ENCODE assay signal across 8 mouse cellular contexts in genomic region chr10:128302785-128303125, GRCm38 (mm10). TPM values are rescaled to one million over a fixed set of nuclear protein-coding genes. Genes with fewer than 3 reads are reported as not detected.
DNase-seq lines count a peak whose midpoint lies in the region; ATAC-seq and TF ChIP-seq lines count a peak whose summit lies in the region.

No protein-coding gene starts in this region.

- no peaks in the 10 kb centered on the region for H3K9me3 ChIP-seq in liver, embryonic 16.5 days (replicated peaks; ENCODE audit: control insufficient read depth, low read length)

- H3K27ac ChIP-seq in cerebellum, adult 2 months (ENCODE audit: insufficient read depth, low read length), result peak overlapping the region; percentile 92
- peak overlapping the region; percentile 54 for H3K27ac ChIP-seq in thymus, adult 2 months (ENCODE audit: control insufficient read depth, insufficient read depth, low read length)
- H3K27ac ChIP-seq in liver, embryonic 16.5 days (ENCODE audit: low read length), result peak overlapping the region; percentile 91

- under 1% methylated on average over 9 of the region's 9 CpGs for WGBS in cerebellum, adult 2 months
- WGBS in thymus, adult 2 months, result under 1% methylated on average over 9 of the region's 9 CpGs
- WGBS in liver, embryonic 16.5 days (ENCODE audit: insufficient replicate concordance), result 2% methylated on average over 9 of the region's 9 CpGs

- H3K9ac ChIP-seq in liver, embryonic 16.5 days (ENCODE audit: low read depth, low read length), result peak overlapping the region; percentile 84

- peak overlapping the region; percentile 78 for H3K4me2 ChIP-seq in liver, embryonic 16.5 days (ENCODE audit: low read depth, low read length)

- H3K36me3 ChIP-seq in thymus, adult 2 months (ENCODE audit: control insufficient read depth, insufficient read depth, low read length), result no peaks in the 10 kb centered on the region
- no peaks in the 10 kb centered on the region for H3K36me3 ChIP-seq in liver, embryonic 16.5 days (ENCODE audit: control insufficient read depth, insufficient read depth)

- DNase-seq in cerebellum, adult 2 months, result no peak
- DNase-seq in cerebellum, postnatal 10 days, result no peak
- no peak for DNase-seq in thymus, adult 2 months
- DNase-seq in thymus, postnatal 4 days, result no peak
- DNase-seq in urinary bladder, postnatal 36 days (ENCODE audit: low spot score in 2 of 2), result no peak
- DNase-seq in MN1 (ENCODE audit: low spot score), result no peak
- DNase-seq in Muller cell, postnatal 12 days (ENCODE audit: inconsistent ontology term), result no peak

- peak overlapping the region; percentile 92 for H3K4me3 ChIP-seq in cerebellum, adult 2 months (replicated peaks; ENCODE audit: insufficient read depth, low read depth, low read length)
- H3K4me3 ChIP-seq in thymus, adult 2 months (ENCODE audit: control insufficient read depth, insufficient read depth, low read length), result peak overlapping the region; percentile 45
- peak overlapping the region; percentile 80 for H3K4me3 ChIP-seq in liver, embryonic 16.5 days (ENCODE audit: low read depth, low read length)

- no peaks in the 10 kb centered on the region for H3K27me3 ChIP-seq in cerebellum, adult 2 months (ENCODE audit: control insufficient read depth, insufficient read depth, low read length)
- no peaks in the 10 kb centered on the region for H3K27me3 ChIP-seq in thymus, adult 2 months (ENCODE audit: control insufficient read depth, insufficient read depth, low read length)
- no peaks in the 10 kb centered on the region for H3K27me3 ChIP-seq in liver, embryonic 16.5 days (ENCODE audit: control insufficient read depth, insufficient read depth, low read depth, low read length)

- no peak for TF ChIP-seq CTCF in cerebellum, adult 2 months (IDR thresholded peaks at IDR 0.05; ENCODE audit: borderline replicate concordance, insufficient read depth, low read depth, low read length)
- no peak for TF ChIP-seq CTCF in thymus, adult 2 months (IDR thresholded peaks at IDR 0.05; ENCODE audit: borderline replicate concordance, control insufficient read depth, extremely low read depth, insufficient read depth, low read length, poor library complexity)

- no peak for TF ChIP-seq POLR2A in cerebellum, adult 2 months (IDR thresholded peaks at IDR 0.05; ENCODE audit: borderline replicate concordance, insufficient read depth, low read length)
- TF ChIP-seq POLR2A in thymus, adult 2 months (IDR thresholded peaks at IDR 0.05; ENCODE audit: control insufficient read depth, extremely low read depth, insufficient read depth, low read length, poor library complexity), result no peak

- peak; percentile 20 for ATAC-seq in liver, embryonic 16.5 days (ENCODE audit: low read depth)

- peaks cover 14% of the 10 kb centered on the region for H3K4me1 ChIP-seq in cerebellum, adult 2 months (ENCODE audit: control insufficient read depth, insufficient read depth, low read length)
- H3K4me1 ChIP-seq in thymus, adult 2 months (replicated peaks; ENCODE audit: control insufficient read depth, insufficient read depth, low read length), result peaks cover 7% of the 10 kb centered on the region
- peaks cover 17% of the 10 kb centered on the region for H3K4me1 ChIP-seq in liver, embryonic 16.5 days (ENCODE audit: control insufficient read depth, low read depth, low read length)

RNA-seq across cellular contexts. Expression of gene Pan2, which starts 0.4 kb away (rescaled TPM):
- polyA plus RNA-seq in cerebellum, adult 2 months (2012; rRNA removed), result 42.6 and 48.5 TPM in 2 replicates
- polyA plus RNA-seq in thymus, adult 2 months (2012; rRNA removed), result 67.5 and 68.4 TPM in 2 replicates
- 13.2 and 14.8 TPM in 2 replicates for polyA plus RNA-seq in liver, embryonic 16.5 days (2015; fragmentation: Nextera tagmentation; extraction: Ambion mirVana)

RNA-seq across cellular contexts. Expression of gene Il23a, which starts 4.2 kb away (rescaled TPM):
- polyA plus RNA-seq in cerebellum, adult 2 months (2012; rRNA removed), result 1.2 and 1.8 TPM in 2 replicates
- 2.0 and 2.5 TPM in 2 replicates for polyA plus RNA-seq in thymus, adult 2 months (2012; rRNA removed)
- polyA plus RNA-seq in liver, embryonic 16.5 days (2015; fragmentation: Nextera tagmentation; extraction: Ambion mirVana), result 0.06 and 0.12 TPM in 2 replicates

RNA-seq across cellular contexts. Expression of gene Cnpy2, which starts 19.5 kb away (rescaled TPM):
- polyA plus RNA-seq in cerebellum, adult 2 months (2012; rRNA removed), result 65.3 and 65.4 TPM in 2 replicates
- polyA plus RNA-seq in thymus, adult 2 months (2012; rRNA removed), result 34.3 and 41.7 TPM in 2 replicates
- 86.6 and 92.8 TPM in 2 replicates for polyA plus RNA-seq in liver, embryonic 16.5 days (2015; fragmentation: Nextera tagmentation; extraction: Ambion mirVana)

RNA-seq across cellular contexts. Expression of gene Stat2, which starts 32.4 kb away (rescaled TPM):
- polyA plus RNA-seq in cerebellum, adult 2 months (2012; rRNA removed), result 94.4 and 110 TPM in 2 replicates
- 54.9 and 62.0 TPM in 2 replicates for polyA plus RNA-seq in thymus, adult 2 months (2012; rRNA removed)
- polyA plus RNA-seq in liver, embryonic 16.5 days (2015; fragmentation: Nextera tagmentation; extraction: Ambion mirVana), result 7.8 and 9.5 TPM in 2 replicates

RNA-seq across cellular contexts. Expression of gene Apof, which starts 34.3 kb away (rescaled TPM):
- polyA plus RNA-seq in cerebellum, adult 2 months (2012; rRNA removed), result not detected in 2 replicates
- 0.38 and 4.1 TPM in 2 replicates for polyA plus RNA-seq in thymus, adult 2 months (2012; rRNA removed)
- polyA plus RNA-seq in liver, embryonic 16.5 days (2015; fragmentation: Nextera tagmentation; extraction: Ambion mirVana), result 212 and 253 TPM in 2 replicates
